Mouse (Mus musculus) olfactory bulb, adult 2 months (tissue): ENCODE data around the gene Trim9.

ENCODE experiments used
- CTCF ChIP-seq: fragments of 200-500 bp; IDR thresholded peaks from 2 replicates; pipeline ENCODE4 v1.5.1; 2012; ENCODE audit warnings: low read depth, mild to moderate bottlenecking, low read length, moderate library complexity; ENCODE audit not compliant: insufficient read depth
- POLR2A ChIP-seq: fragments of 200-500 bp; IDR thresholded peaks from 2 replicates; pipeline ENCODE4 v1.6.1; 2012; ENCODE audit warnings: mild to moderate bottlenecking, low read depth, low read length, moderate library complexity; ENCODE audit not compliant: insufficient read depth

GRCm38 (mm10) chr12:70346139-70347026, 1.0 kb downstream of the Trim9 start:
- TF ChIP-seq CTCF (peak; percentile 86), POLR2A (0 out of 2 replicates have a peak, but pooled peaks have one; percentile 33)
